Mouse (Mus musculus): ENCODE results near the gene Serpinb1c. TPM values are rescaled to one million over a fixed set of nuclear protein-coding genes. Genes with fewer than 3 reads are reported as not detected.
"Not testable (repeated sequence)": the region's sequence is repeated elsewhere in the genome, so short reads cannot be mapped to it uniquely, and the experiment has no call there.

Gene Serpinb1c
- polyA plus RNA-seq, 1 experiment from 2014 or later, result not detected

- Histone ChIP-seq H3K4me3 (ENCODE audit: low read depth, low read length) (no peak overlapping the region), H3K9ac (ENCODE audit: low read depth, low read length) (no peak overlapping the region), H3K27ac (ENCODE audit: low read length) (no peak overlapping the region), H3K36me3 (ENCODE audit: control insufficient read depth, insufficient read depth, low read length) (no peaks in the 10 kb centered on the region), H3K4me2 (ENCODE audit: low read length) (no peak overlapping the region), H3K27me3 (ENCODE audit: control insufficient read depth, insufficient read depth, low read depth, low read length) (no peaks in the 10 kb centered on the region), H3K9me3 (replicated peaks; ENCODE audit: control insufficient read depth, low read length, poor library complexity, severe bottlenecking) (no peaks in the 10 kb centered on the region), H3K4me1 (ENCODE audit: control insufficient read depth, insufficient read depth, low read length) (no peaks in the 10 kb centered on the region)
- no peak for ATAC-seq
These were observed 14.9 kb upstream of the Serpinb1c start for GRCm38 (mm10) chr13:32912770-32913380.

- 86% methylated on average over 3 of the region's 3 CpGs for WGBS
- H3K9me3 ChIP-seq (replicated peaks; ENCODE audit: control insufficient read depth, low read length, poor library complexity, severe bottlenecking), result no peaks in the 10 kb centered on the region
These were observed 10.2 kb upstream of the Serpinb1c start for GRCm38 (mm10) chr13:32908182-32908581.

GRCm38 (mm10) chr13:32903211-32903873 lies 5.3 kb upstream of the Serpinb1c start:
- Histone ChIP-seq H3K36me3 (ENCODE audit: control insufficient read depth, insufficient read depth, low read length) (no peaks in the 10 kb centered on the region), H3K27me3 (ENCODE audit: control insufficient read depth, insufficient read depth, low read depth, low read length) (no peaks in the 10 kb centered on the region), H3K9me3 (replicated peaks; ENCODE audit: control insufficient read depth, low read length, poor library complexity, severe bottlenecking) (no peaks in the 10 kb centered on the region), H3K4me1 (ENCODE audit: control insufficient read depth, insufficient read depth, low read length) (peaks cover 2% of the 10 kb centered on the region; the same call in 1 of the 2 replicates), H3K27ac (ENCODE audit: low read length) (no peak overlapping the region), H3K9ac (ENCODE audit: low read depth, low read length) (0 out of 2 replicates have a peak overlapping the region, but pooled peaks have one; percentile 44), H3K4me2 (ENCODE audit: low read length) (no peak overlapping the region; the same call in 1 of the 2 replicates), H3K4me3 (ENCODE audit: low read depth, low read length) (no peak overlapping the region)
- peak; percentile 99 for ATAC-seq
- WGBS, result 35% methylated on average over 8 of the region's 8 CpGs

More at GRCm38 (mm10) chr13:32908182-32908581, 10.2 kb upstream of the Serpinb1c start:
- Histone ChIP-seq H3K4me3 (ENCODE audit: low read depth, low read length) (no peak overlapping the region), H3K4me1 (ENCODE audit: control insufficient read depth, insufficient read depth, low read length) (no peaks in the 10 kb centered on the region), H3K27me3 (ENCODE audit: control insufficient read depth, insufficient read depth, low read depth, low read length) (no peaks in the 10 kb centered on the region), H3K9ac (ENCODE audit: low read depth, low read length) (no peak overlapping the region), H3K27ac (ENCODE audit: low read length) (no peak overlapping the region), H3K36me3 (ENCODE audit: control insufficient read depth, insufficient read depth, low read length) (no peaks in the 10 kb centered on the region), H3K4me2 (ENCODE audit: low read length) (no peak overlapping the region)
- ATAC-seq, result no peak

- 15% methylated on average over 4 of the region's 4 CpGs for WGBS
- Histone ChIP-seq H3K4me2 (ENCODE audit: low read length) (no peak overlapping the region), H3K9me3 (replicated peaks; ENCODE audit: control insufficient read depth, low read length, poor library complexity, severe bottlenecking) (no peaks in the 10 kb centered on the region)
These were observed 4.5 kb upstream of the Serpinb1c start for GRCm38 (mm10) chr13:32902481-32903015.

GRCm38 (mm10) chr13:32900639-32901038 lies 2.6 kb upstream of the Serpinb1c start:
- H3K27ac ChIP-seq (ENCODE audit: low read length), result no peak overlapping the region
- no peak overlapping the region for H3K9ac ChIP-seq (ENCODE audit: low read depth, low read length)
- H3K36me3 ChIP-seq (ENCODE audit: control insufficient read depth, insufficient read depth, low read length), result no peaks in the 10 kb centered on the region
- 0 out of 2 replicates have a peak, but pooled peaks have one; percentile 46 for ATAC-seq
- H3K9me3 ChIP-seq (replicated peaks; ENCODE audit: control insufficient read depth, low read length, poor library complexity, severe bottlenecking), result no peaks in the 10 kb centered on the region
- H3K4me3 ChIP-seq (ENCODE audit: low read depth, low read length), result no peak overlapping the region
- H3K27me3 ChIP-seq (ENCODE audit: control insufficient read depth, insufficient read depth, low read depth, low read length), result no peaks in the 10 kb centered on the region
- no peak overlapping the region for H3K4me2 ChIP-seq (ENCODE audit: low read length)
- peaks cover 2% of the 10 kb centered on the region; the same call in 1 of the 2 replicates for H3K4me1 ChIP-seq (ENCODE audit: control insufficient read depth, insufficient read depth, low read length)
- WGBS, result 21% methylated on average over 2 of the region's 2 CpGs

More at GRCm38 (mm10) chr13:32902481-32903015, 4.5 kb upstream of the Serpinb1c start:
- no peaks in the 10 kb centered on the region for H3K27me3 ChIP-seq (ENCODE audit: control insufficient read depth, insufficient read depth, low read depth, low read length)
- no peaks in the 10 kb centered on the region for H3K36me3 ChIP-seq (ENCODE audit: control insufficient read depth, insufficient read depth, low read length)
- no peak overlapping the region for H3K9ac ChIP-seq (ENCODE audit: low read depth, low read length)
- peaks cover 2% of the 10 kb centered on the region; the same call in 1 of the 2 replicates for H3K4me1 ChIP-seq (ENCODE audit: control insufficient read depth, insufficient read depth, low read length)
- H3K27ac ChIP-seq (ENCODE audit: low read length), result no peak overlapping the region
- H3K4me3 ChIP-seq (ENCODE audit: low read depth, low read length), result no peak overlapping the region
- ATAC-seq, result peak; percentile 93

- H3K9me3 ChIP-seq (replicated peaks; ENCODE audit: control insufficient read depth, low read length, poor library complexity, severe bottlenecking); H3K4me1 ChIP-seq (ENCODE audit: control insufficient read depth, insufficient read depth, low read length); H3K4me2 ChIP-seq (ENCODE audit: low read length); H3K4me3 ChIP-seq (ENCODE audit: low read depth, low read length); ATAC-seq; H3K27me3 ChIP-seq (ENCODE audit: control insufficient read depth, insufficient read depth, low read depth, low read length); H3K36me3 ChIP-seq (ENCODE audit: control insufficient read depth, insufficient read depth, low read length); H3K27ac ChIP-seq (ENCODE audit: low read length); H3K9ac ChIP-seq (ENCODE audit: low read depth, low read length): not testable (repeated sequence)
- WGBS, result 83% methylated on average over 2 of the region's 2 CpGs
These were observed 1.1 kb upstream of the Serpinb1c start for GRCm38 (mm10) chr13:32899114-32899513.

GRCm38 (mm10) chr13:32896931-32897330 lies 1.1 kb downstream of the Serpinb1c start:
- Histone ChIP-seq H3K36me3 (ENCODE audit: control insufficient read depth, insufficient read depth, low read length) (no peaks in the 10 kb centered on the region), H3K27ac (ENCODE audit: low read length) (no peak overlapping the region), H3K4me1 (ENCODE audit: control insufficient read depth, insufficient read depth, low read length) (no peaks in the 10 kb centered on the region), H3K9ac (ENCODE audit: low read depth, low read length) (no peak overlapping the region), H3K27me3 (ENCODE audit: control insufficient read depth, insufficient read depth, low read depth, low read length) (no peaks in the 10 kb centered on the region), H3K4me3 (ENCODE audit: low read depth, low read length) (no peak overlapping the region), H3K4me2 (ENCODE audit: low read length) (no peak overlapping the region), H3K9me3 (replicated peaks; ENCODE audit: control insufficient read depth, low read length, poor library complexity, severe bottlenecking) (no peaks in the 10 kb centered on the region)
- WGBS, result 82% methylated on average over 4 of the region's 4 CpGs
- no peak for ATAC-seq

GRCm38 (mm10) chr13:32884755-32885154 lies 13.3 kb downstream of the Serpinb1c start:
- no peaks in the 10 kb centered on the region for H3K9me3 ChIP-seq (replicated peaks; ENCODE audit: control insufficient read depth, low read length, poor library complexity, severe bottlenecking)
- no peak overlapping the region for H3K9ac ChIP-seq (ENCODE audit: low read depth, low read length)
- no peak overlapping the region for H3K4me2 ChIP-seq (ENCODE audit: low read length)
- ATAC-seq, result no peak
- H3K27me3 ChIP-seq (ENCODE audit: control insufficient read depth, insufficient read depth, low read depth, low read length), result no peaks in the 10 kb centered on the region
- H3K27ac ChIP-seq (ENCODE audit: low read length), result no peak overlapping the region
- no peaks in the 10 kb centered on the region for H3K36me3 ChIP-seq (ENCODE audit: control insufficient read depth, insufficient read depth, low read length)
- H3K4me1 ChIP-seq (ENCODE audit: control insufficient read depth, insufficient read depth, low read length), result no peaks in the 10 kb centered on the region
- no peak overlapping the region for H3K4me3 ChIP-seq (ENCODE audit: low read depth, low read length)

GRCm38 (mm10) chr13:32873862-32874261 lies 24.1 kb downstream of the Serpinb1c start:
- WGBS, result 66% methylated on average over 1 of the region's 1 CpGs

More at GRCm38 (mm10) chr13:32873862-32874261, 24.1 kb downstream of the Serpinb1c start:
- no peak overlapping the region for H3K27ac ChIP-seq (ENCODE audit: low read length)
- H3K4me2 ChIP-seq (ENCODE audit: low read length), result no peak overlapping the region
- H3K27me3 ChIP-seq (ENCODE audit: control insufficient read depth, insufficient read depth, low read depth, low read length), result no peaks in the 10 kb centered on the region
- no peak overlapping the region for H3K9ac ChIP-seq (ENCODE audit: low read depth, low read length)
- ATAC-seq, result no peak
- H3K36me3 ChIP-seq (ENCODE audit: control insufficient read depth, insufficient read depth, low read length), result no peaks in the 10 kb centered on the region
- H3K4me3 ChIP-seq (ENCODE audit: low read depth, low read length), result no peak overlapping the region
- no peaks in the 10 kb centered on the region for H3K9me3 ChIP-seq (replicated peaks; ENCODE audit: control insufficient read depth, low read length, poor library complexity, severe bottlenecking)
- no peaks in the 10 kb centered on the region for H3K4me1 ChIP-seq (ENCODE audit: control insufficient read depth, insufficient read depth, low read length)

Measured in midbrain, embryonic 16.5 days (tissue).